Mouse (Mus musculus): ENCODE data around the gene Tmem51. TPM values are rescaled to one million over a fixed set of nuclear protein-coding genes. Genes with fewer than 3 reads are reported as not detected.
"Not testable (repeated sequence)": the region's sequence is repeated elsewhere in the genome, so short reads cannot be mapped to it uniquely, and the experiment has no call there.

Tmem51 gene
- total RNA-seq, 2 experiments from 2014 or later: 1.4 to 8.1 TPM

DNA sequence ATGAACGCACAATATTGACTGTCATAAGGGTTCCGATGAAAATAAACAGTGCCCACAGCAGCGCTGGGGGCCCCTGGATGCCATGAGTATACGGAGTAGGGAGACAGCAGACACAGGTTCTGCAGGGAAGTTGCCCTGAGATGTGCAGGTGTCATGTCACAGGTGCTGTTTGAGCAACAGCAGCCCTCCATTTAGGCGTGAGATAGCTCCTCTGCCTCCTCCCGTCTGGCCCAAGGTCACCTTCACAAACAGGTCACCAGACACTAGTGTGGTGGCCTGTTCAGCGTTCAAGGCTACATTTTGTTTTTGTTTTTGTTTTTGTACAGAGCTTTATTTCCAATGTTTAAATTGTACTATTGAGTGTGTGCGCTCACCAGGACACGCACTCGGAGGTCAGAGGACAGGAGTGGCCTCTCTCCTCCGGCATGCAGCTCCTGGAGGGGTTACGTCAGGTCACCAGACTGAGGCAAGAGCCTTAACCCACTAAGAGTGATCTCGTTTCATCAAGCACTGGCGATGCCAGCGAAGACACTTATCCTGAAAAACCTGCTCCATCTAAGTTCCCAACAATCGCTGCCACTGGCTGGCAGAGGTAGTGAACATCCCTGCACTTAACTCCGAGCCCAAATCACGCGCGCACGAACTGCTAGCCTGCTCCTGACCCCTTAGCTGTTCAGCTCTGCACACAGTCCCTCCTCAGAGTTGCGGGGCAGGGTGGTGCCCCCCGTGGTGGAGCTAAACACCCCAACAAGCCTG is 22.4 kb downstream of the Tmem51 start:
- ATAC-seq (replicated peaks; ENCODE audit: low FRiP score, poor library complexity, severe bottlenecking): no peak

DNA sequence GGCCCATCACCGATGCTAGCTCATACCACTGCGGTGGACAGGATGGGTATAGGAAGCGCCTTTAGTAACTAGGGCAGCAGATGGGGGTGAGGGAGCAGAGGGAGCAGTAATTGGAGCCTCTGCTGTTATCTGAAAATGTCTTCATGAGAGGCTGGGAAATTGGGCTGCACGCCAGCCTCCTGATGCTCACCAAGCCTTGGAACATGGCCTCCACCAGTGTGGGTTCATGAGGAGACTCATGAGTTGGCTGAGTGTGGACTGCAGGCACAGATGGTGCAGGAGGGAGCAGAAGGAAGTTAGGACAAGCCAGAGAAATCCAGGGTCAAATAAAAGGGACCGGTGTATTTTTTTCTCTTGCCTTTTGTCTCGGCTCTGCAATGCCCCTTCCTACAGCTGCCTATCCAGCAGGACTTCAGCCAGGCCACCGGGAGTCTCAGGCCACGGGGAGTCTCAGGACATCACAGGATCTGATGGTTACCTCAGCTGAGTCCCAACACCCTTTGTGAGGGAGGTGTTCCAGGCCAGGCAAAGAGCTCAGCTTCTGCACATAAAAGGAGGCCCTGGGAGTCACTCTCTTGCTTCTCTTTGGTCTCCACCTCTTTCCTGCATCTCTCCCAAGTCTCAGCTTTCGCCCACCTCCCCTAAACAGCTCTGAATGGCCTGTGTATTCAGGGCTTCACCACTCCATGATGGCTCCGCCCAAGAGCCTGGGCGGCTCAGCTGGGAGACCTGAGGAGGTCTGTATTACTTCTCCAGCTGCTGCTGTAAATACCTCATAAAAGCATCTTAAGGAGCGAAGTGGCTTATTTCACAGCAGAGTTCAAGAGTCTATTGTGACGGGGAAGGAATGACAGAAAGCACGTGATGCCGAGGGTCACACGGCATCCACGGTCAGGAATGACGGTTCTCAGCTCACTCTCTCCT is 23.4 kb downstream of the Tmem51 start:
- ATAC-seq (replicated peaks; ENCODE audit: low FRiP score, poor library complexity, severe bottlenecking): no peak

DNA sequence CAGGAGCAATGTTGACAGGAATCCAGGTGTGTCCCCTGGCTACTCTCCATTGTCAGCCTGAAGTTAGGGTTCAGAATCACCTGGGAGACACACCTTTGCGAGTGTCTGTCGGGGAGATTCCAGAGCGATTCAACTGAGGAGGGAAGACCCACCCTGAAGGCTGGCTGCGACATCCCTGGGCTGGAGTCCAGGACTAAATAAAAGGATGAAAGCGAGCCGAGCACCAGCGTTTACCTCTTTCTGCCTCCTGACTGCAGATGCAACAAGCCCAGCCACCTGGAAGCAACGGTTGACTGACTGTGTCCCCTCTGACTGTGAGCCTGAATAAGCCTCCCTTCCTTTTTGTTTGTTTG is 24.3 kb downstream of the Tmem51 start:
- ATAC-seq (replicated peaks; ENCODE audit: low FRiP score, poor library complexity, severe bottlenecking): no peak

DNA sequence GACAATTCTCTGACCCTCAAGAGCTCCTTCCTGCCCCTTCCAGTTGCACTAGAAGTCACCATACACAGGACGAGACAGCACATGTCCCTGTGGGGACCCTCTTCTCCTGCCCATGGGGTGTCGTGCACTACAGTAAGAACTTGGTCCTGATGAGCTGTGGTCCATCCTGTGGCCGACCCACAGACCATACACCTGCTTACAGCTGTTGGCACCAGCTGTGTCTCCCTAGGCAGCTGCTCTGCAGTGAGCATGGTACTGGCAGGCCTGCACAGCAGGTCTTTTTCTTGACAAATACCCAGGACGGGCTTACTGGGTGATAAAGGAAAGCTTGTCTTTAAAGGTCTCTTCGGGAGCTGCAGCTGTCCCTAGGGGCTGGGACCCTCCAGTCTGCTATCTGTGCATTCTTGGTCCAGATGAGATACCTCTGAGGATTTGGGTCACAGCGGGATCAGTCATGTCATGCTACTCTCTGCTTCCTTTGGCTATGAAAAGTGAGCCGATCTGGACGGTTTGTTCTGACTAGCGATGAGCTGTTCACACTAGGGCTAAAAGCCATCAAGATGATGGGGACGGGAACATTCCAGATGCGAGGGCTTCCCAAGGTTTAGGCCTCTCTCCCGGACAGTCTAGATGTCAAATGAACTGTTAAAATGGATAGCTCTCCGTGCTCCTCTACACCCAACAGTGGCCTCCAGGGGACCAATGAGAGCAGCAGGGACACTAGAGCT is 24.8 kb downstream of the Tmem51 start:
- ATAC-seq (replicated peaks; ENCODE audit: low FRiP score, poor library complexity, severe bottlenecking): no peak

DNA sequence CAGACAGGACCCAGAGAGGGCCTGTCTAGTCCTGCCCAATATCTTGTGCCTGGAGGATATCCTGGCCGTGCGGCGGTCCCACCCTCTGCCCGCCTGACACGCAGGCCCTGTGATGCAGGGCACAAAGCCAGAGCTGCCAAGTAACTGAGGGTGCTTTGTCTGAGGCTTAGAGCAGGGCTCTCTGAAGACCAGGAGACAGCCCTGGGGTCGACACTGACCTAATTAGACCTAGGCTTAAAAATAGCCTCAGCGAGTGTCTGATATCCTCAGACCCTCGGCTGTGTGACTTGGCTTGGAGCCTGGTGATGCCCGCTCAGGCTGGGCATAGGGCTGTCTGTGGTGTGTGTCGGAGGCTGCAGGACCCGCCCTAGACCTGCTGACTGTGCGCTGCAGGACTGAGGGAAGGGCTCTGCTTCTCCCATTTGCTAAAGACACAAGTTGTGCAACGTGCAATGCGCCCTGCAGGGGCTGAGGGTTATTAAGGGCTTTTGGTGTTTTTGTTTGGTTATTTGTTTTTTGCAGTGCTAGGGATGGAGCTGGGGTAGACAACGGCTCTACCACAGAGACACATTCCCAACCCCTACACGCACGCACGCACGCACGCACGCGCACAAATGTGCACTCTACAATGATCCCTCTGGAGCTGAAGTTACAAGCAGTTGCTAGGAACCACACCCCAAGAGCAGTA is 26.4 kb downstream of the Tmem51 start:
- 0 out of 2 replicates have a peak, but pooled peaks have one; percentile 40 for ATAC-seq (replicated peaks; ENCODE audit: low FRiP score, poor library complexity, severe bottlenecking)

DNA sequence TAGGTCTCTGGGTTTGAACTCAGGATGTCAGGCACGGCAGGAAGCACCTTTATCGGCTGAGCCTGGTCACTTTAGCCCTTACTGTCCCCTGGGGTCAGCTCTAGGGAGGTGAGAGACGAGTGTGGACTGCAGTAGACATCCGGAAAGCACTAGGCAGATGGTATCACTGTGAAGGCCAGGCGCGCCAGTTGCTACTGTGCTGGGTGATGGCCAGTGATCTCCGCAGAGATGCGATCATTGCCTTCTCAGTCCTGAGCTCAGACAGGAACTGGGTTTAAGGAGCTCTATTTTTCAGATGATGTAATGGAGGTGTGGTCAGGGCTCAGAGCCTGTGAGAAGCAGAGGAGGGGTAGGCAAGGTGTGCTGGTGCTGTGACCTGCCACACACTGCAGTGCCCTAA is 28.5 kb downstream of the Tmem51 start:
- ATAC-seq (replicated peaks; ENCODE audit: low FRiP score, poor library complexity, severe bottlenecking): no peak

DNA sequence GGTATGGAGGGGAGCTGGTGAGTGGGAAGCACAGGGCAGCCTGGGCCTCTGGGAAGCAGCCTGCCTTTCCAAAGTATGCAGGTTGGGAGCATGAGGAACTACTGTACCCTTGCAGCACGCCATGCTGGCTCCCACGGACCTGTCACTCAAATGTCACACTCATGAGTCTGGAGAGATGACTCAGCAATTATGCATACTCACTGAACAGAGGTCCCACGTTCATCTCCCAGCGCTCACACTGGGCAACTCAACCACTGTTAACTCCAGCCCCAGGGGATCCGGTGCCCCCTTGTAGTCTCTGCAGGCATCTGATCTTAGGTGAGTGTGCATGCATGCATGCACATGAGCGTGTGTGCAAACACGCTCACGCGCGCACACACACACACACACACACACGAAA is 29.5 kb downstream of the Tmem51 start:
- ATAC-seq (replicated peaks; ENCODE audit: low FRiP score, poor library complexity, severe bottlenecking): no peak

DNA sequence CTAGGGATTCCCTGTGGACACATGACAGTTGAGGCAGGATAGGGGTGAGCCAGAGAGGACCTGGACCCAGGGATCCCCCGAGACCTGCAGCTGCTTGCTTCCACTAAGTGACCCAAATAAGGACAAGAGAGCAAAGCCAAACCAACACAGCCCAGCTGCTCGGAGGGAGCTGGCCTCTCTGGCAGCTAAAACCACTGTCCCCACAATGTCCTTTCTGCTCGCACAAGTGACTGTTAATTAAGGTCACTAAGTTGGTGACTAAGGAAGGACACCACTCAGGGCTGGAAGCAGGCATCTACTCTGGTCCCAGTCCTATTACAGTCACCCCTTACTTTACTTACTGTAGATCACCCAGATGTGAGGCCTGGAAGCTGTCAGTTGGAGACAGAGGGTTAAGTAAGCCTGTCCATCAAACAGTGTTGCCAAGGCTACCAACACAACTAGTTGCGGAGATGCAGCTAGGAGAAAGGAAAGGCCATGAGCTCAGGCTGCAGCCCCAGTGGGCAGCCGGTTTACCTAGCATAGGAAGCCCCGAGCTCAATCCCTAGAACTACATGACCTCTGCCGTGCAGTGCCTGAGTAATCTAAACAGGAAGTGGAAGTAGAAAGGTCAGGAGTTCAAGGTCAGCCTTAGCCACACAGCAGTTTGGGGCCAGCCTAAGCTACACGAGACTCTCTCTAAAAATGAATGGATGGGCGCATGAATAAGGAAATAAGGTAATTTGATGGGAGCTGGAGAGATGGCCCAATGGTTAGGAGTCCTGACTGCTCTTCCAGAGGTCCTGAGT is 30.2 kb downstream of the Tmem51 start:
- ATAC-seq (replicated peaks; ENCODE audit: low FRiP score, poor library complexity, severe bottlenecking): no peak

DNA sequence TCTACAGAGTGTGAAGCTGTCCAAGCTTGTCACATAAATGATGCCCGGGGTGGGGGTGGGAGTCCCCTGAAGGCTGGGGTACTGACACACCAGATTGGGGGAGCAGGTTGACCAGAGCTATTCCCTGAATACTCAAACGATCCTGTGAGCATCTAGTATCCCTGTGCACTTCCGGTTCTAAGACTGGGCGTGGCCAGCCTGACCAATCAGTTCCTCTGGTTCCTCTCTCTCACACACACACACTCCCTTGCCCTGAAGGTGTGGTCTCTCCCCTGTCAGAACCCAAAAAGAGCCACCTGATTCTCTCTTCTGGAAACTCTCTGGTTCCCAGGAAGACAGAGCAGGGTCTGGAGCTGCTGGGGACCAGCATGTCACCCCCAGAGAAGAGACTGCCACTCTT is 30.8 kb downstream of the Tmem51 start:
- ATAC-seq (replicated peaks; ENCODE audit: low FRiP score, poor library complexity, severe bottlenecking): no peak

DNA sequence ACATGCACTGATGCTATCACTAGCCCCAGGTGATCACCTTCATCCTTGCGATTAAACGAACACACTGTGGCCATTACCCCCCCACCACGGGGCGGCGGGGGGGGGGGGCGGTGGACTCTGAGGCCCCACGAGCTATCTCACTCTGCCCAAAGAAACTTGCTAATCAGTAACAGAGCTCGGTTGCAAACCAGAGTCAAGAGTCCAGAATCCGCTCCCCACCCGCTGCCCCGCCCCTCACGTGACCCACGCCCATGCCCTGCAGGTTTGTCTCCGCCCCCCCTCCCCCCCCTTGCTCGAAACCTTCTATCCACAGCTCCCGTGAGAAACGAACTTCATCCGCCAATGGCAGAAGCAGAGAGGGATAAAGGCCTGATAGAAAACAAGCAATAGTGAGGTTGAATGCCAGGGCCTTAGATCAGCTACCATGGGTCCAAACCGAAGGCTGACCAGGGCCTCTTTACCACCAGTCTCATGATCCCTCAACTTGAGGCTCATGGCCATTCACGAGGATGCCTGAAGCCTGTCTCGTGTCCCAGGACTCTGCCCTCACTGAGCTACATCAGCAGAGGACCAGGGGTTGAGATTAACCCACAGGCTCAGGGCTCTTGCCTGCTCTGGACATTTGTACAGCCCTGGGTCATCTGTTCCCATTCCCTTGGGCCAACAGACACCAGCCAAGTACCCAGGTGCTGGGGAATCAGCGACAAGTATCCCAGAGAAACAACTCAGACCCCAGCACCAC is 31.5 kb downstream of the Tmem51 start:
- no peak for ATAC-seq (replicated peaks; ENCODE audit: low FRiP score, poor library complexity, severe bottlenecking)

DNA sequence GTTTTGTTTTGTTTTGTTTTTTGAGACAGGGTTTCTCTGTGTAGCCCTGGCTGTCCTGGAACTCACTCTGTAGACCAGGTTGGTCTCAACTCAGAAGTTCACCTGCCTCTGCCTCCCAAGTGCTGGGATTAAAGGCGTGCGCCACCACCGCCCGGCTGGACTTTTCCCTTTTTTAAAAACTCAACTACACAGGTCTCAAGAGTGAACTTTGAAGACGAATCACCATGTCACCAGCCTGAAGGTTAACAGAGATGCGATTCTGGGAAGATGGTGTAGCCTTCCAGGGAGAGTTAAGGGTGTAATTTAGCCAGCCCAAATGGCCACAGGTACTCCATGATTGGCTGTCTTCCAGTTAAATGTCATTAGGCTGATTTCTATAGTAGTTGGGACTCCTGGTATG is 32.2 kb downstream of the Tmem51 start:
- not testable (repeated sequence) for ATAC-seq (replicated peaks; ENCODE audit: low FRiP score, poor library complexity, severe bottlenecking)

DNA sequence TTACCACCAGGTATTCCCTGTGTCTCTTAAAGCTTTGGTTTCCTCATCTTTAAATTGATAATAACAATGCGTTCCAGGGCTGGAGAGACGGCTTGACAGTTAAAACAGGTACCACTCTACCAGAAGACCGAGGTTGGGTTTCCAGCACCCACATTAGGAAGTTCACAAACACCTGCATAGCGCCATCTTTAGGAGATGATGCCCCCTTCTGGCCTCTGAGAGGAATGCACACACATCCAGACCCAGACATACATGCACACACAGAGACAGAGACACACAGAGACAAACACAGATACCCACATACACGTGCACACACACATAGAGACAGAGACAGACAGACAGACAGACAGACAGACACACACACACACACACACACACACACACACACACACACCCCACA is 34.1 kb downstream of the Tmem51 start:
- ATAC-seq (replicated peaks; ENCODE audit: low FRiP score, poor library complexity, severe bottlenecking): no peak

DNA sequence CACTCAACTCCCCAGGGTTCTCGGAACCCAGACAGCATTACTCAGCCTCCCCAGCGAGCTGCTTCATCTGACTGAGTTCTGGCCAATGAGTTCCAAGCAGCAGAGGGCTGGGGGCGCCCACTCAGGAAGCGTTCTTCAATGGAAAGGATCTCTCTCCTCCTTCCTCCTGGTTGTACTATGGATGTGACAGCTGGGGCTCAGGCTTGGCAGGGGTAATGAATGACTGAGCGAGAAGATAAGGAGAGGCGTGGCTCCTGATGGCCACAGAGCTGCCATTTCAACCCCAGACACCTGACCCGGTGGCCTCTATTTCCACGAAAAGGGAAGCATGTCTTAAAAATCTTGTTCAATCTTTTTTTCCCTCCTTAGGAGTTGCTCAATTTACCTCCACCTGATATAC is 35.7 kb downstream of the Tmem51 start:
- ATAC-seq (replicated peaks; ENCODE audit: low FRiP score, poor library complexity, severe bottlenecking): no peak

DNA sequence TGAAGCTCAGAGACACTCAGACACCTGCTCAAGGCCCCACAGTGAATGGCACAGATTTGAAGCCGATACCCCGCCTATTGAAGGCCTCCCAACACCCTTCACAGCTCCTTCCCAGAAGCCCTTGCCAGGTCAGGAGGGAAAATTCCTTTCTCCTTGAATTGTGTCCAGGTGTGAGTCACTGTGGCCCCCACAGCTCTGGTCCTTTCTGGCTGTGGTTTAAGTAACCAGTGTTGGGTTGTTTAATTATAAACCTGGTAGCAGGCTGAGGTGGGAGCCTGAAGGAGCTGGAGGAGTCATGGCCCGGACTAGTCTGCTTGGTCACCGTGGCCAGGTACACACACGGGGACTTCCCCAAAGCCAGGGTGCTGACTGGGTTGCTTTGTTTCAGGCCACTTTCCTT is 37.1 kb downstream of the Tmem51 start:
- ATAC-seq (replicated peaks; ENCODE audit: low FRiP score, poor library complexity, severe bottlenecking): no peak

DNA sequence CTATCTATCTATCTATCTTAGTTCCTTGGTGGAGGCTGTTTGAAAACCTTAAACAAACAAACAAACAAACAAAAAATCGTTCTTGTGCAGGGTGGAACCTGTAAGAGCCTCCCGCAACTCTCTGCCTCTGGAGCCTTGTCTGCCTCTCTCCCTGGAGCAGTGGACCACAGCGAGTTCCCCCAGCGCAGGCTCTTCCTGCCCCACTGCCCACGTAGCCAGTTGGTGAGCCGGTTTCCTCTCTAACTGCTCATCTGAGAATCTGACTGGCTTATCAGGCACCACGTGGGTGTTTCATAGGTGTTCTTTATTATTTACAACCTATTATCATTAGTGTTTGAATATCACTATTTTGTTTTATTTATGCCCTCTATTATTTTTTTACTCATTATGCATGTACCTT is 37.6 kb downstream of the Tmem51 start:
- ATAC-seq (replicated peaks; ENCODE audit: low FRiP score, poor library complexity, severe bottlenecking): no peak

DNA sequence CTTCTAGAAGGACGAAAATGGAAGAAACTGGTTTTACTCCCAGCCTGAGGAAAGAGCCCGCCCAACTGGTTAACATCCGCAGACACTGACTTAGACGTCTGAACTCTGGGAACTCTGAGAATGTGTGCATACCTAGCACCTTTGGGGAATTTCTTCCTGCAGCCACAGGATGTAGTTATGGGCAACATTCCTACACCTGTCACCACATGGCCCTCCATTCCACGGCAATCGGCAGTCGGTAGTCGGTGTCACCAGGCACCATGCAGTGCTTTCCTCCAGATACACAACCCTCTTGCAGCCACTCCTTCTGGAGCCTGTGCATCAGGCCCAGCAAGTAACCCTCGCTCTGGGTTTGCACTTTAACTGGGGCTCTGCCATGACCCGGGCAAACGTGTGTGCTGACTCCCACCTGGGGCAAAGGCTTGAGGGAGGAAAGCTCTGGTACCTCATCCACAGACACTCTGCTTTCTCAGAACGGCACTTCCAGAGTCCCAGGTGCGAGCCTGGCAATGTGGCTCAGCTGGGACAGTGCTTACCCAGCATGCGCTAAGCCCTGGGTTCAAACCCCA is 38.4 kb downstream of the Tmem51 start:
- ATAC-seq (replicated peaks; ENCODE audit: low FRiP score, poor library complexity, severe bottlenecking): no peak

DNA sequence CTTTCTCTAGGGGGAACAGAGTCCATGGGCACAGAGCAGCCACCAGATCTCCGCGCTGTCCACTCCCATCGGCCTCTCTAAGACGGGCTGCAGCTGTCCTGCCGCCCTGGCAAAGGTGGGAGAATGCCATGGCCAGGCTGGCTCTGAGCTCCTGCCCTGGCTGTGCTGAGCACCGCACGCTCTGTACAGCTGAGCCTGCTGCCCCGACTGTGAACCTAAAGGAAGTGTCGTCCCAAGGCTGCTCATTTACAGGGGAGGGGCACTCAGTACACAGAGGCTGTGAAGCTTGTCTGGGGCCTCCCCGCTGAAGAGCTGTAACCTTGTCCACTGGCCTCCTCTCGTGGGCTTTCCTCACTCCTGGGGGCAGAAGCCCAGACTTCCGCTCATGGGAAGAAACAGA is 39.7 kb downstream of the Tmem51 start:
- ATAC-seq (replicated peaks; ENCODE audit: low FRiP score, poor library complexity, severe bottlenecking): no peak

DNA sequence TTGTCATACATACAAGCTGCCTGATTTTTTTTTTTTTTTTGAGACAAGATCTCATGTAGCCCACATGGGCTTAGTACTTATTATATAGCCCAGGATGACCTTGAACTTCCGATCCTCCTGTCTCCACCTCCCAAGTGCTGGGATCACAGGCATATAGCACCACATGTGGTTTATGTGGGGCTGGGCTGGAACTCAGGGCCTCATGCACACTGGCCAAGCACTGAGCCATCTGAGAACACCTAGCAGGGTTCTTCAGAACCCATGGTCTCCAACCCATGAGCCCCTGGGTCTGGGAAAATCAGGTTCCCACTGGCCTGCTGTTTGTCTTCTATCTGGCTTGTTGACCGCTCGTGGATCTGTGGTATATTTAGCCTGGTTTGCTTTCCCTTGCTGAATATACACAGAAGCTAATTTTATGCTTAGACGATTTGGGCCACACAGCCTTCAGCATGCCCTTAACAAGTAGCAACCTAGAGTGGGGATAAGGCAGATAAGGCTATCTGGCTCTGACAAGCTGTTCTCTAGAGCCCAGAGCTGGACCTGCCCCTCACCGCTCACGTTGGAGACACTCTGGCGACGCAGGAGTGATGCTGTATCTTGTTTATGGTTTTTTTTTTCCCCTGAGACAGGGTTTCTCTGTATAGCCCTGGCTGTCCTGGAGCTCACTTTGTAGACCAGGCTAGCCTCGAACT is 44.3 kb downstream of the Tmem51 start:
- peak; percentile 62; the same call in 1 of the 2 replicates for ATAC-seq (replicated peaks; ENCODE audit: low FRiP score, poor library complexity, severe bottlenecking)
